Mouse (Mus musculus): ENCODE results near the gene Gon4l. TPM values are rescaled to one million over a fixed set of nuclear protein-coding genes. Genes with fewer than 3 reads are reported as not detected.
A peak's percentile ranks its signal among the peaks of the same experiment; 100 is the strongest.
"Not testable (repeated sequence)": the region's sequence is repeated elsewhere in the genome, so short reads cannot be mapped to it uniquely, and the experiment has no call there.

Gene Gon4l
- 11.5 and 12.3 TPM in 2 replicates for polyA plus RNA-seq (2015; fragmentation: Nextera tagmentation; extraction: Ambion mirVana)

GRCm38 (mm10) chr3:88834951-88835491 lies at the start of gene Gon4l:
TSS of gene Gon4l (plus strand) at chr3:88835231.
- H3K4me3 ChIP-seq = peak within 1 kb of the TSS; percentile 40
- H3K27me3 ChIP-seq; H3K4me1 ChIP-seq (replicated peaks); H3K9me3 ChIP-seq: not testable (repeated sequence)
- peak within 1 kb of the TSS; percentile 57 for H3K9ac ChIP-seq
- WGBS = 2% methylated on average over 33 of the region's 39 CpGs
- peak; percentile 12 for ATAC-seq (ENCODE audit: low read depth)
- H3K27ac ChIP-seq (replicated peaks) = peak within 1 kb of the TSS; percentile 84
- peak within 1 kb of the TSS; percentile 51 for H3K4me2 ChIP-seq
- H3K36me3 ChIP-seq = peaks cover 14% of the 10 kb centered on the region

DNA sequence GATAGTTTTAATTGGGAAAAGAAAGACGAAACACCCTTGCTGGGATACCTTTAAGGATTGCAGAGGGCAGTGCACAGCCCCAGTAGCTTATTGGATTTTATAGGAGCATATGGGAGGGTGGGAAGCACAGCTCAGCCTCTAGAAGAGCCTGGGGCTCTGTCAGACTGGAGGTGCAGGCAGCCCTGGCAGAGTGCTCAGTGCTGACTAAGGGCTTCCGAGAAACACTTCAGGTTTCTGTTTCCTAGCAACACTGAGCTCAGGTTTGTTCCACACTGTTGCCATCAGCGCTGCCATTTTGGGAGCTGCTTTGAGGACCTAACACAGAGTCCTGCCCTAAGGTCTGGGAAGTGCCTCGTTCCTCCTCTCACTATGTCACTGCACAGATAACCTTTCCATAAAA lies 48.7 kb upstream of the Gon4l start:
- H3K9me3 ChIP-seq; H3K4me1 ChIP-seq (replicated peaks); H3K4me3 ChIP-seq; H3K27ac ChIP-seq (replicated peaks); ATAC-seq (ENCODE audit: low read depth); H3K4me2 ChIP-seq; H3K27me3 ChIP-seq; H3K36me3 ChIP-seq; H3K9ac ChIP-seq: not testable (repeated sequence)
- WGBS = 100% methylated on average over 1 of the region's 4 CpGs

DNA sequence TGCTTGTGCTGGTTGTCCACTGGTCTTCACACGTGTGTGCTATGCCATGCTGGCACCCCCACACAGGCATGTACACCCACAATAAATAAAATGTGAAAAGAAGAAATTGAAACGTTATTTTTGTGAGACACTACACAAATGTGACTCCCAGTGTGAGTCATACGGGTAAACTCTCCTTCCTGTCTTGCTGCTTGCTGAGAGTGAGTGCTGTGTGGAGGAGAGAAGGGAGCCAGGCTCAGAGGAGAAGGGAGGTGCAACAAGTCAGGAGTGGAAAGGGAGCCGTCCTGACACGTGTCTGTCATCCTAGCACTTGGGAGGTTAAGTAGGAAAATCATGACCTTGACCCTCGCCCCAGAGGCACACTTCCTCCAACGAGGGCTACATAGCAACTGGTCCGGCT lies 48.2 kb upstream of the Gon4l start:
- H3K9me3 ChIP-seq; H3K36me3 ChIP-seq; H3K9ac ChIP-seq; H3K4me1 ChIP-seq (replicated peaks); H3K4me3 ChIP-seq; ATAC-seq (ENCODE audit: low read depth); H3K4me2 ChIP-seq; H3K27me3 ChIP-seq; H3K27ac ChIP-seq (replicated peaks): not testable (repeated sequence)
- WGBS = no CpG with 5 or more reads among the region's 8 CpGs

DNA sequence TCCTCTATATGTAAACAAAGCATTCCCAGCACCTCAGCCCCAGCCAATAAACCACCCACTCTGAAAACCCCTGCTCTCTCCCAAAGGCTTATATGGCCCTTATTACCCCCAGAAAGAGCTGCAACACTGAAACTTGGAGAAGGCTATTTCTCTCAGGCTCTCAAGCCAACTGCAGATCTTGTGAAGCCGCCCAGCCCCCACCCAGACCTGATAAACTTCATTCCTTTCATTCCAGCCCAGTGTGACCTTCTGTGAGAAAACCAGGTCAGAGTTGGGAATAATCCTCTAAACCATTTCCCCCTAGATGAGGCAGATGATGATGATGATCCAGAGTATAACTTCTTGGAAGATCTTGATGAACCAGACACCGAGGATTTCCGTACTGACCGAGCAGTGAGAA lies 47.0 kb upstream of the Gon4l start:
- H3K27ac ChIP-seq (replicated peaks); H3K4me1 ChIP-seq (replicated peaks); H3K9me3 ChIP-seq; H3K9ac ChIP-seq; H3K36me3 ChIP-seq; H3K27me3 ChIP-seq; ATAC-seq (ENCODE audit: low read depth); H3K4me3 ChIP-seq; H3K4me2 ChIP-seq: not testable (repeated sequence)
- whole genome bisulfite sequencing = 100% methylated on average over 1 of the region's 4 CpGs

DNA sequence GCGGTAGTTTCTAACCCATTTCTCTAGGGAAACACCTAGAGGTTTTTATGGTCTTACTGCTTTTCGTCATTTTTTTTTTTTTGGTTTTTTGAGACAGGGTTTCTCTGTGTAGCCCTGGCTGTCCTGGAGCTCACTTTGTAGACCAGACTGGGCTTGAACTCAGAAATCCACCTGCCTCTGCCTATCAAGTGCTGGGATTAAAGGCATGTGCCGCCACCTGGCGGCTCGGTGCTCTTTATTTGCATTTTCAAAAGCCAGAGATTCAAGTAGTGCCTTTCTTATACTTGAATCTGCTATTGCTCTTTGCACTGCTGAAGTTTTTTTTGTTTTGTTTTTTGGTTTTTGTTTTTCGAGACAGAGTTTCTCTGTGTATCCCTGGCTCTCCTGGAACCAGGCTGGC lies 37.5 kb upstream of the Gon4l start:
- not testable (repeated sequence) for H3K9ac ChIP-seq; H3K9me3 ChIP-seq; ATAC-seq (ENCODE audit: low read depth); H3K27me3 ChIP-seq; H3K4me1 ChIP-seq (replicated peaks); H3K4me2 ChIP-seq; H3K36me3 ChIP-seq; H3K27ac ChIP-seq (replicated peaks); H3K4me3 ChIP-seq
- WGBS = 93% methylated on average over 6 of the region's 6 CpGs

GRCm38 (mm10) chr3:88803910-88804540 lies 31.0 kb upstream of the Gon4l start:
- no peaks in the 10 kb centered on the region for H3K27me3 ChIP-seq
- H3K4me3 ChIP-seq = no peak overlapping the region
- no peaks in the 10 kb centered on the region for H3K9me3 ChIP-seq
- peaks cover 27% of the 10 kb centered on the region for H3K36me3 ChIP-seq
- H3K9ac ChIP-seq = no peak overlapping the region
- H3K4me1 ChIP-seq (replicated peaks) = no peaks in the 10 kb centered on the region
- no peak overlapping the region for H3K4me2 ChIP-seq
- no peak for ATAC-seq (ENCODE audit: low read depth)
- WGBS = 80% methylated on average over 5 of the region's 5 CpGs
- no peak overlapping the region for H3K27ac ChIP-seq (replicated peaks)

GRCm38 (mm10) chr3:88825710-88826109 lies 9.3 kb upstream of the Gon4l start:
- no peaks in the 10 kb centered on the region for H3K27me3 ChIP-seq
- no peak for ATAC-seq (ENCODE audit: low read depth)
- no peak overlapping the region for H3K27ac ChIP-seq (replicated peaks)
- H3K9me3 ChIP-seq = no peaks in the 10 kb centered on the region
- H3K4me2 ChIP-seq = no peak overlapping the region
- H3K4me1 ChIP-seq (replicated peaks) = peaks cover 8% of the 10 kb centered on the region; the same call in 1 of the 2 replicates
- WGBS = 86% methylated on average over 1 of the region's 1 CpGs
- no peak overlapping the region for H3K4me3 ChIP-seq
- peaks cover 29% of the 10 kb centered on the region for H3K36me3 ChIP-seq
- no peak overlapping the region for H3K9ac ChIP-seq

DNA sequence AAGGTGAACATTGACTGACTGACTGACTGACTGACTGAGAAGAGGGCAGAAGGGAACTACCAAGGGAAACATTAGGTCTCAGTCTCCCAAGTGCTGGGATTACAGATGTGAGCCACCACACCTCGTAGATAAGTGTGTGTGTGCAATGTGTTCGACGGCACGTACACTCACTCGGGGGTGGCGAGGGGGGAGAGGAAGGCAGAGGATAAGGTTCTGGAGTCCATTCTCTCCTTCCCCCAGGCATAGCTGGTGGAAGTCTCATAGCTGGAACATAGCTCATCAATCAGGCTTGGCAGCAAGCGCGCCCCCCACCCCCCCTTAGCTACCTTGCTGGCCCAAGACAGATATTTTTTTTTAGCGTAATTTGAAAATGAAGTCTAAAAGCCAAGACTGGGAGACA lies 7.8 kb upstream of the Gon4l start:
- no peak overlapping the region for H3K4me2 ChIP-seq
- no peak overlapping the region for H3K27ac ChIP-seq (replicated peaks)
- no peaks in the 10 kb centered on the region for H3K9me3 ChIP-seq
- H3K4me3 ChIP-seq = no peak overlapping the region
- no peak for ATAC-seq (ENCODE audit: low read depth)
- H3K36me3 ChIP-seq = peaks cover 25% of the 10 kb centered on the region
- WGBS = 86% methylated on average over 9 of the region's 9 CpGs
- H3K27me3 ChIP-seq = no peaks in the 10 kb centered on the region
- H3K4me1 ChIP-seq (replicated peaks) = peaks cover 8% of the 10 kb centered on the region; the same call in 1 of the 2 replicates
- no peak overlapping the region for H3K9ac ChIP-seq

DNA sequence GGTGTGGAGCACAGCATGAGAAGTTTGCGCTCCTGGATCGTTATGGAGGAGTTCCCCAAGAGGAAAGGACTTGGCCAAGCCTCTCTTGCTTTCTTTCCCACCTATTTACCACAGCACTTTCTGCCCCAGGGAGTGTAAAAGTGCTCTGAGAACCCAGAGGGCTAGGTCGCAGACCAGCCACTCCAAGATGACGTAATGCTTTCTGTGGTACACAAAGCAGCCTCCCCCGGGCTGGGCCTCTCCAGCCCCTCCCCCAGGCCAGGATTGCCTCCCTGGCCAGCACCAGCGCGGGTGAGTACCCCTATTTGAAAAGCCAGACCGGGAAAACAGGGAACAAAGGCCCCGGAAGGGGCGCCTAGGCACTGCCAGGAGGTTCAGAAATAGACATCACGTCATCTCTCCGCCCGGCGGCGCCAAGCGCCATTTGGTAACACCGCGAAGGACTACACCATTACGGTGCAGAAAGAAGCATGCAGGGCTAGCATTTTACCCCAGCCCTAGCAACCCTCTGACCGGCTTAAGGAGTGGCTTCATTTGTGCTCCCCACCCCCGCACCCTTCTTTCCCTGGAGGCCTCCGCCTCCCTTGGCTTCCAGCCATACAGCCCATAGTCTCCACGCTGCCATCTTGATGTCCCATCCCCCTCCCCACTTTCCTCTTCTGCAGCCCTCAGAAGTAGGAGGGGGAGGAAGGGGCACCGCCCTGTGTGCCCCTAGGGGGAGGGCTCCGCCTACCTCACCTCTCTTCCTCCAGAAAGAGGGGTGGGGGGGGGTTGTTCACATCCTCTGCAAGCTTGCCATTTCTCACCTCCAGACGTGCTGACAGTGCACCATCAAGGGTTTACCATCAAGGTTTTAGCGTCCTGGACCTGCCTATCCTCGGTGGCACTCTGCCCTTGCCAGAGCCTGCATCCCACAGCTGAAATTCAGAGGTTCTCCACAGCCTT lies 3.6 kb upstream of the Gon4l start:
- Histone ChIP-seq H3K4me3 (peak overlapping the region; percentile 45), H3K9ac (peak overlapping the region; percentile 75), H3K4me2 (peak overlapping the region; percentile 50), H3K27ac (replicated peaks) (peak overlapping the region; percentile 92)
- H3K36me3 ChIP-seq; H3K27me3 ChIP-seq; H3K9me3 ChIP-seq; H3K4me1 ChIP-seq (replicated peaks): not testable (repeated sequence)
- WGBS = 0% methylated on average over 22 of the region's 28 CpGs
- peak; percentile 78 for ATAC-seq (ENCODE audit: low read depth)

DNA sequence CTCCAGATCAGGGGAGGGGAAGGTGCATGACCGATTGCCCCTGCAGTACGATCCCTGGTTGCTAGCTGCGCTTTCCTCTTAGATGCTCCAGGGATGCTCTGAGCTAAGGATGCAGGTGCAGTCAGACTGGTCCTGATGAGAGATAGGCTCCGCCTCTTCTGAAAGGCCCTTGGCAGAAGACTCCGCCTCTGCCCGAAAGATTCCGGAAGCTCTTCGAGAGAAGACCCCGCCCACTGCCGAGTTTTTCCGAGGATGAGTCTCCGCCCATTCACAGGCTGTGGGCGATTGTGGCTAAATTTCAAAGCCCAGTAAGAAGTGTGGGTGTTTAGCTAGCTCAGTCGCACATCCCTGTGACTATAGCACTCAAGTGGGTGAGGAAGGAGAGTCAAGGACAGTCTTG lies 2.6 kb upstream of the Gon4l start:
- H3K27me3 ChIP-seq; H3K36me3 ChIP-seq; H3K9me3 ChIP-seq; H3K4me1 ChIP-seq (replicated peaks): not testable (repeated sequence)
- Histone ChIP-seq H3K4me2 (peak overlapping the region; percentile 50), H3K4me3 (peak overlapping the region; percentile 45), H3K9ac (peak overlapping the region; percentile 54; the same call in 1 of the 2 replicates), H3K27ac (replicated peaks) (peak overlapping the region; percentile 92; the same call in 1 of the 2 replicates)
- under 1% methylated on average over 14 of the region's 14 CpGs for WGBS
- peak; percentile 86 for ATAC-seq (ENCODE audit: low read depth)

DNA sequence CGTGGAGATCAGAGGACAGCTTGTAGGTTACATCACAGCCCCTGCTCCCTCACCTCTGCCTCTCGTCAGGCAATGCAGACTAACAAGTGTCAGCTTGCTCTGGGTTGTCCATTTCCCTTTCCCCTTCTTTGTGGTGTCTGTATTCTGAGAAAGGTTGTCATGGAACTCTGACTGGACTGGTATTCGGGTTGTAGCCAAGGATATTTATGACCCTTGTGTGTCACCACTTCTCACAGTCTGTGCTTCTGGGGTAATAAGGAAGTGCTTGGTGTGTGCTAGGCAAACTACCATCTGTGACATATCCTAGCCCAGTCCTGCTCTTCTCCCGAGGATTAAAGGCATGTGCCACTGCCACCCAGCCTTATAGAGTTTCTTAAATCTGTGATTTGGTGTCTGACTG lies 14.1 kb downstream of the Gon4l start:
- Histone ChIP-seq H3K4me3 (no peak overlapping the region), H3K9me3 (no peaks in the 10 kb centered on the region), H3K27ac (replicated peaks) (no peak overlapping the region), H3K4me1 (replicated peaks) (no peaks in the 10 kb centered on the region), H3K4me2 (no peak overlapping the region), H3K9ac (no peak overlapping the region), H3K27me3 (no peaks in the 10 kb centered on the region), H3K36me3 (peaks cover 33% of the 10 kb centered on the region)
- WGBS = 81% methylated on average over 4 of the region's 4 CpGs
- no peak for ATAC-seq (ENCODE audit: low read depth)

GRCm38 (mm10) chr3:88855837-88856236 lies 20.8 kb downstream of the Gon4l start:
- H3K36me3 ChIP-seq = peaks cover 65% of the 10 kb centered on the region
- ATAC-seq (ENCODE audit: low read depth) = no peak
- no peak overlapping the region for H3K9ac ChIP-seq
- no peaks in the 10 kb centered on the region for H3K9me3 ChIP-seq
- no peak overlapping the region for H3K4me2 ChIP-seq
- no peak overlapping the region for H3K27ac ChIP-seq (replicated peaks)
- no peaks in the 10 kb centered on the region for H3K4me1 ChIP-seq (replicated peaks)
- H3K27me3 ChIP-seq = no peaks in the 10 kb centered on the region
- H3K4me3 ChIP-seq = no peak overlapping the region
- 91% methylated on average over 6 of the region's 6 CpGs for WGBS

Data from neural tube, embryonic 13.5 days (tissue).